Mouse (Mus musculus): Measurements from ENCODE around the gene Rtn4. TPM values are rescaled to one million over a fixed set of nuclear protein-coding genes. Genes with fewer than 3 reads are reported as not detected.

The Rtn4 gene
- polyA plus RNA-seq, 1 experiment from 2014 or later: 67.1 TPM

GRCm38 (mm10) chr11:29719597-29719996 lies 26.9 kb downstream of the Rtn4 start:
- no peaks in the 10 kb centered on the region; the same call in 1 of the 2 replicates for H3K36me3 ChIP-seq
- WGBS: 86% methylated on average over 1 of the region's 1 CpGs
- no peak overlapping the region for H3K4me3 ChIP-seq
- H3K27ac ChIP-seq: no peak overlapping the region
- H3K4me1 ChIP-seq (replicated peaks): no peaks in the 10 kb centered on the region
- no peaks in the 10 kb centered on the region for H3K9me3 ChIP-seq
- no peaks in the 10 kb centered on the region for H3K27me3 ChIP-seq (ENCODE audit: insufficient read depth, poor library complexity, severe bottlenecking)
- DNase-seq (ENCODE audit: low spot score): no peak

GRCm38 (mm10) chr11:29724213-29724612 lies 31.5 kb downstream of the Rtn4 start:
- WGBS: 95% methylated on average over 2 of the region's 2 CpGs
- no peaks in the 10 kb centered on the region; the same call in 1 of the 2 replicates for H3K36me3 ChIP-seq

GRCm38 (mm10) chr11:29725167-29725566 lies 32.4 kb downstream of the Rtn4 start:
- no peaks in the 10 kb centered on the region for H3K27me3 ChIP-seq (ENCODE audit: insufficient read depth, poor library complexity, severe bottlenecking)
- no peaks in the 10 kb centered on the region for H3K9me3 ChIP-seq
- H3K27ac ChIP-seq: no peak overlapping the region
- no peak for DNase-seq (ENCODE audit: low spot score)
- H3K4me1 ChIP-seq (replicated peaks): no peaks in the 10 kb centered on the region
- H3K36me3 ChIP-seq: no peaks in the 10 kb centered on the region; the same call in 1 of the 2 replicates
- H3K4me3 ChIP-seq: no peak overlapping the region

More at GRCm38 (mm10) chr11:29724213-29724612, 31.5 kb downstream of the Rtn4 start:
- no peaks in the 10 kb centered on the region for H3K27me3 ChIP-seq (ENCODE audit: insufficient read depth, poor library complexity, severe bottlenecking)
- no peak for DNase-seq (ENCODE audit: low spot score)
- H3K4me3 ChIP-seq: no peak overlapping the region
- no peak overlapping the region for H3K27ac ChIP-seq
- no peaks in the 10 kb centered on the region for H3K9me3 ChIP-seq
- H3K4me1 ChIP-seq (replicated peaks): no peaks in the 10 kb centered on the region

GRCm38 (mm10) chr11:29725610-29726009 lies 32.9 kb downstream of the Rtn4 start:
- no peaks in the 10 kb centered on the region for H3K27me3 ChIP-seq (ENCODE audit: insufficient read depth, poor library complexity, severe bottlenecking)
- 76% methylated on average over 1 of the region's 1 CpGs for WGBS
- no peaks in the 10 kb centered on the region; the same call in 1 of the 2 replicates for H3K36me3 ChIP-seq
- H3K4me1 ChIP-seq (replicated peaks): no peaks in the 10 kb centered on the region
- H3K4me3 ChIP-seq: no peak overlapping the region
- no peak for DNase-seq (ENCODE audit: low spot score)
- no peak overlapping the region for H3K27ac ChIP-seq
- H3K9me3 ChIP-seq: no peaks in the 10 kb centered on the region

- DNase-seq (ENCODE audit: low spot score): no peak
- H3K9me3 ChIP-seq: no peaks in the 10 kb centered on the region
- H3K4me1 ChIP-seq (replicated peaks): no peaks in the 10 kb centered on the region
- WGBS: 96% methylated on average over 1 of the region's 1 CpGs
- H3K4me3 ChIP-seq: no peak overlapping the region
- H3K36me3 ChIP-seq: no peaks in the 10 kb centered on the region
- no peak overlapping the region for H3K27ac ChIP-seq
- H3K27me3 ChIP-seq (ENCODE audit: insufficient read depth, poor library complexity, severe bottlenecking): no peaks in the 10 kb centered on the region
Observed at GRCm38 (mm10) chr11:29727901-29728300, 35.2 kb downstream of the Rtn4 start.

GRCm38 (mm10) chr11:29739752-29740151 lies 47.0 kb downstream of the Rtn4 start:
- WGBS: 83% methylated on average over 2 of the region's 2 CpGs
- H3K27ac ChIP-seq: no peak overlapping the region
- peaks cover 89% of the 10 kb centered on the region for H3K36me3 ChIP-seq
- no peak for DNase-seq (ENCODE audit: low spot score)
- no peaks in the 10 kb centered on the region for H3K4me1 ChIP-seq (replicated peaks)
- H3K4me3 ChIP-seq: no peak overlapping the region
- no peaks in the 10 kb centered on the region for H3K9me3 ChIP-seq
- no peaks in the 10 kb centered on the region for H3K27me3 ChIP-seq (ENCODE audit: insufficient read depth, poor library complexity, severe bottlenecking)

- no peaks in the 10 kb centered on the region for H3K27me3 ChIP-seq (ENCODE audit: insufficient read depth, poor library complexity, severe bottlenecking)
- no peak overlapping the region for H3K4me3 ChIP-seq
- H3K36me3 ChIP-seq: peaks cover 81% of the 10 kb centered on the region
- H3K27ac ChIP-seq: no peak overlapping the region
- 91% methylated on average over 5 of the region's 5 CpGs for WGBS
- DNase-seq (ENCODE audit: low spot score): no peak
- H3K4me1 ChIP-seq (replicated peaks): no peaks in the 10 kb centered on the region
- no peaks in the 10 kb centered on the region for H3K9me3 ChIP-seq
Observed at GRCm38 (mm10) chr11:29744760-29745430, 52.1 kb downstream of the Rtn4 start.

GRCm38 (mm10) chr11:29745513-29745912 lies 52.8 kb downstream of the Rtn4 start:
- DNase-seq (ENCODE audit: low spot score): no peak
- 86% methylated on average over 2 of the region's 2 CpGs for WGBS
- H3K27me3 ChIP-seq (ENCODE audit: insufficient read depth, poor library complexity, severe bottlenecking): no peaks in the 10 kb centered on the region
- no peaks in the 10 kb centered on the region for H3K9me3 ChIP-seq
- no peak overlapping the region for H3K4me3 ChIP-seq
- no peak overlapping the region for H3K27ac ChIP-seq
- peaks cover 77% of the 10 kb centered on the region for H3K36me3 ChIP-seq
- no peaks in the 10 kb centered on the region for H3K4me1 ChIP-seq (replicated peaks)

- H3K4me1 ChIP-seq (replicated peaks): no peaks in the 10 kb centered on the region
- no peaks in the 10 kb centered on the region for H3K27me3 ChIP-seq (ENCODE audit: insufficient read depth, poor library complexity, severe bottlenecking)
- H3K27ac ChIP-seq: no peak overlapping the region
- peaks cover 72% of the 10 kb centered on the region for H3K36me3 ChIP-seq
- H3K9me3 ChIP-seq: no peaks in the 10 kb centered on the region
- 92% methylated on average over 9 of the region's 9 CpGs for WGBS
- no peak for DNase-seq (ENCODE audit: low spot score)
- H3K4me3 ChIP-seq: no peak overlapping the region
Observed at GRCm38 (mm10) chr11:29746203-29746602, 53.5 kb downstream of the Rtn4 start.

- H3K27me3 ChIP-seq (ENCODE audit: insufficient read depth, poor library complexity, severe bottlenecking): no peaks in the 10 kb centered on the region
- H3K4me1 ChIP-seq (replicated peaks): no peaks in the 10 kb centered on the region
- WGBS: 96% methylated on average over 3 of the region's 3 CpGs
- DNase-seq (ENCODE audit: low spot score): no peak
- H3K27ac ChIP-seq: no peak overlapping the region
- H3K9me3 ChIP-seq: no peaks in the 10 kb centered on the region
- H3K4me3 ChIP-seq: no peak overlapping the region
- peaks cover 60% of the 10 kb centered on the region for H3K36me3 ChIP-seq
Observed at GRCm38 (mm10) chr11:29747365-29747764, 54.6 kb downstream of the Rtn4 start.

- no peak overlapping the region for H3K4me3 ChIP-seq
- no peaks in the 10 kb centered on the region for H3K4me1 ChIP-seq (replicated peaks)
- H3K9me3 ChIP-seq: no peaks in the 10 kb centered on the region
- no peaks in the 10 kb centered on the region for H3K27me3 ChIP-seq (ENCODE audit: insufficient read depth, poor library complexity, severe bottlenecking)
- no peak for DNase-seq (ENCODE audit: low spot score)
- peaks cover 55% of the 10 kb centered on the region for H3K36me3 ChIP-seq
- no peak overlapping the region for H3K27ac ChIP-seq
- 78% methylated on average over 1 of the region's 1 CpGs for WGBS
Observed at GRCm38 (mm10) chr11:29747881-29748280, 55.1 kb downstream of the Rtn4 start.

GRCm38 (mm10) chr11:29748750-29749467 lies 56.2 kb downstream of the Rtn4 start:
- no peak overlapping the region for H3K27ac ChIP-seq
- H3K9me3 ChIP-seq: no peaks in the 10 kb centered on the region
- 91% methylated on average over 8 of the region's 8 CpGs for WGBS
- no peaks in the 10 kb centered on the region for H3K4me1 ChIP-seq (replicated peaks)
- H3K36me3 ChIP-seq: peaks cover 45% of the 10 kb centered on the region
- H3K27me3 ChIP-seq (ENCODE audit: insufficient read depth, poor library complexity, severe bottlenecking): no peaks in the 10 kb centered on the region
- no peak overlapping the region for H3K4me3 ChIP-seq
- no peak for DNase-seq (ENCODE audit: low spot score)

- peaks cover 39% of the 10 kb centered on the region for H3K36me3 ChIP-seq
- DNase-seq (ENCODE audit: low spot score): no peak
- no peaks in the 10 kb centered on the region for H3K4me1 ChIP-seq (replicated peaks)
- 90% methylated on average over 1 of the region's 1 CpGs for WGBS
- H3K27ac ChIP-seq: no peak overlapping the region
- no peaks in the 10 kb centered on the region for H3K27me3 ChIP-seq (ENCODE audit: insufficient read depth, poor library complexity, severe bottlenecking)
- H3K4me3 ChIP-seq: no peak overlapping the region
- H3K9me3 ChIP-seq: no peaks in the 10 kb centered on the region
Observed at GRCm38 (mm10) chr11:29749468-29749829, 56.7 kb downstream of the Rtn4 start.
